Mouse (Mus musculus) intestine, embryonic 16.5 days (tissue): ENCODE results near the gene Pde6h. TPM values are rescaled to one million over a fixed set of nuclear protein-coding genes. Genes with fewer than 3 reads are reported as not detected.

Experiments used
- ATAC-seq: fragments of 200-750 bp; cut with Nextera tagmentation; 2 replicates; pipeline ENCODE4 v1.8.0; 2017; ENCODE audit warnings: moderate TSS enrichment, moderate library complexity
- H3K27ac ChIP-seq: fragments of 300-500 bp; sonication (generic); 2 replicates; pipeline ENCODE4 v1.5.1; 2014; ENCODE audit warnings: mild to moderate bottlenecking, low read length
- H3K27me3 ChIP-seq: fragments of 300-500 bp; sonication (generic); replicated peaks from 2 replicates; pipeline ENCODE4 v1.6.1; 2014; ENCODE audit warnings: low read length, control low read depth, mixed read lengths; ENCODE audit not compliant: control insufficient read depth, insufficient read depth
- H3K36me3 ChIP-seq: fragments of 300-500 bp; sonication (generic); 2 replicates; pipeline ENCODE4 v1.6.1; 2014; ENCODE audit warnings: low read length, control low read depth; ENCODE audit not compliant: control insufficient read depth, insufficient read depth
- H3K4me1 ChIP-seq: fragments of 300-500 bp; sonication (generic); 2 replicates; pipeline ENCODE4 v1.6.1; 2014; ENCODE audit warnings: low read length, control low read depth, mixed read lengths; ENCODE audit not compliant: control insufficient read depth, insufficient read depth
- H3K4me2 ChIP-seq: fragments of 300-500 bp; sonication (generic); 2 replicates; pipeline ENCODE4 v1.6.1; 2014; ENCODE audit warnings: low read depth, low read length, control low read depth
- H3K4me3 ChIP-seq: fragments of 300-500 bp; sonication (generic); 2 replicates; pipeline ENCODE4 v1.5.1; 2014; ENCODE audit warnings: mild to moderate bottlenecking, low read length
- H3K9ac ChIP-seq: fragments of 300-500 bp; sonication (generic); 2 replicates; pipeline ENCODE4 v1.6.1; 2014; ENCODE audit warnings: low read depth, low read length
- H3K9me3 ChIP-seq: fragments of 300-500 bp; sonication (generic); 2 replicates; pipeline ENCODE4 v1.6.1; 2016; ENCODE audit warnings: low read length, control low read depth; ENCODE audit not compliant: control insufficient read depth
- WGBS: fragments of 180-500 bp; shearing (Covaris S2); extraction: QIAGEN DNeasy Blood & Tissue Kit; methylation state at CpG from one replicate; pipeline ENCODE4 v1.1.7; 2014; 5-methylcytosine and 5-hydroxymethylcytosine counted together
- polyA plus RNA-seq: library from polyadenylated mRNA; unstranded; fragments of >200 nt; fragmentation: Nextera tagmentation; extraction: Ambion mirVana; gene quantifications from 2 replicates; pipeline ENCODE4 v1.2.1, GENCODE M21; 2015

Pde6h gene
- polyA plus RNA-seq, 1 experiment from 2014 or later: 0.40 TPM

- peak; percentile 29 for ATAC-seq
- H3K9ac ChIP-seq: no peak overlapping the region
Measured at GRCm38 (mm10) chr6:136920320-136921257, 3.0 kb upstream of the Pde6h start.

GRCm38 (mm10) chr6:136921601-136922000 lies 2.0 kb upstream of the Pde6h start:
- H3K36me3 ChIP-seq: no peaks in the 10 kb centered on the region
- H3K4me3 ChIP-seq: no peak overlapping the region
- ATAC-seq: no peak
- H3K27ac ChIP-seq: no peak overlapping the region
- no peak overlapping the region for H3K9ac ChIP-seq
- 59% methylated on average over 7 of the region's 7 CpGs for WGBS
- no peak overlapping the region for H3K4me2 ChIP-seq
- H3K4me1 ChIP-seq: peaks cover 5% of the 10 kb centered on the region; the same call in 1 of the 2 replicates
- H3K9me3 ChIP-seq: no peaks in the 10 kb centered on the region
- H3K27me3 ChIP-seq: no peaks in the 10 kb centered on the region

More at GRCm38 (mm10) chr6:136920320-136921257, 3.0 kb upstream of the Pde6h start:
- Histone ChIP-seq H3K4me2 (no peak overlapping the region), H3K36me3 (no peaks in the 10 kb centered on the region), H3K27ac (no peak overlapping the region), H3K4me1 (peaks cover 5% of the 10 kb centered on the region; the same call in 1 of the 2 replicates), H3K4me3 (no peak overlapping the region), H3K27me3 (no peaks in the 10 kb centered on the region), H3K9me3 (no peaks in the 10 kb centered on the region)
- WGBS: 36% methylated on average over 16 of the region's 16 CpGs

- WGBS: 62% methylated on average over 5 of the region's 5 CpGs
- H3K9ac ChIP-seq: no peak within 1 kb of the TSS
Measured at GRCm38 (mm10) chr6:136922080-136922479, 1.6 kb upstream of the Pde6h start, which contains the start of gene Erp27. Gene Erp27 (minus strand): TSS chr6:136922180.

GRCm38 (mm10) chr6:136922871-136923270 lies 761 bp upstream of the Pde6h start:
- no peak overlapping the region for H3K4me2 ChIP-seq
- H3K4me1 ChIP-seq: peaks cover 4% of the 10 kb centered on the region; the same call in 1 of the 2 replicates
- no peaks in the 10 kb centered on the region for H3K36me3 ChIP-seq
- WGBS: 88% methylated on average over 7 of the region's 7 CpGs
- H3K4me3 ChIP-seq: no peak overlapping the region
- ATAC-seq: no peak
- no peak overlapping the region for H3K27ac ChIP-seq
- no peak overlapping the region for H3K9ac ChIP-seq
- no peaks in the 10 kb centered on the region for H3K27me3 ChIP-seq
- no peaks in the 10 kb centered on the region for H3K9me3 ChIP-seq

More at GRCm38 (mm10) chr6:136922080-136922479, 1.6 kb upstream of the Pde6h start, which contains the start of gene Erp27:
- Histone ChIP-seq H3K27ac (no peak within 1 kb of the TSS), H3K27me3 (no peaks in the 10 kb centered on the region), H3K4me2 (no peak within 1 kb of the TSS), H3K36me3 (no peaks in the 10 kb centered on the region), H3K4me3 (no peak within 1 kb of the TSS), H3K4me1 (peaks cover 5% of the 10 kb centered on the region; the same call in 1 of the 2 replicates), H3K9me3 (no peaks in the 10 kb centered on the region)
- peak; percentile 47; the same call in 1 of the 2 replicates for ATAC-seq

DNA sequence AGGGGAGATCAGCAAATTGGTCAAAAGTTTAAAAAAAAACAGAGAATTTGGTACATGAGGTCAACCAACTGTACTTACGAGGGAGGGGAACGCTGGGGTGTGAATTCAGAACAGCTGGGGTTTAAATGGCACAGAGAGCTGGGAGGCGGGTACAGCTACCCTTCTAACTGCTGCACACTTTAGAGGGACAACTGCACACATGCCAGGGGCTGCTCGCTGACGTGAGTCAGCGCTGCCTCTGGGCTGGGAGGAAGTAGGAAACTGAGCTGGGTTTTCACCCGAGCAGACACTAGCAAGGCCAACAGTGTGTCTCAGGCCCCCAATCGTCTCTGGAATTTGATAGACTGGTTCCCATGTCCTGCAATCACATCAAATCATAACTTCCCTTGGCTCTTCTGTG lies 1.4 kb downstream of the Pde6h start:
- no peaks in the 10 kb centered on the region for H3K36me3 ChIP-seq
- 64% methylated on average over 8 of the region's 8 CpGs for WGBS
- no peak overlapping the region for H3K9ac ChIP-seq
- H3K4me2 ChIP-seq: no peak overlapping the region
- no peaks in the 10 kb centered on the region for H3K27me3 ChIP-seq
- no peak overlapping the region for H3K27ac ChIP-seq
- H3K9me3 ChIP-seq: no peaks in the 10 kb centered on the region
- no peak overlapping the region for H3K4me3 ChIP-seq
- ATAC-seq: no peak
- H3K4me1 ChIP-seq: peaks cover 2% of the 10 kb centered on the region; the same call in 1 of the 2 replicates

DNA sequence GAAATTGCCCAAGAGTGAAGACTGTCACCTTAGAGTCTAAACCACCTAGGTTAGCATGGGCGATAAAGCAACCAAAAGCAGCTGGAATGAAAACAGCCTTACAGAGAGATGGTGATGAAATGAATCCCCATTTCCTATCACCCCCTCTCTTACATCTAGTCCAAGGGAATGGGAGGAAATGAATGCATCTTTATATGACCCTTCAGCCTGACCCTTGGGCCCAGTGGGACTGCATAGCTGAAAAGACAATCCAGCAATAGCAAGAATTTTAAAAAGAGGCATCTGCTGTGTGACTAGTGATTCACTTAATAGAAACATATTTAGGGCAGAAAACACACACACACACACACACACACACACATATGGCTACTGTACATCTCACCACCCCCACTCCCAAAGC lies 4.0 kb downstream of the Pde6h start:
- no peak overlapping the region for H3K4me2 ChIP-seq
- ATAC-seq: no peak
- no peak overlapping the region for H3K27ac ChIP-seq
- WGBS: 89% methylated on average over 1 of the region's 1 CpGs
- no peak overlapping the region for H3K4me3 ChIP-seq
- no peaks in the 10 kb centered on the region for H3K27me3 ChIP-seq
- H3K9ac ChIP-seq: no peak overlapping the region
- H3K4me1 ChIP-seq: peaks cover 13% of the 10 kb centered on the region
- H3K36me3 ChIP-seq: no peaks in the 10 kb centered on the region
- H3K9me3 ChIP-seq: no peaks in the 10 kb centered on the region

GRCm38 (mm10) chr6:136930677-136931076 lies 7.0 kb downstream of the Pde6h start:
- 12% methylated on average over 12 of the region's 12 CpGs for whole genome bisulfite sequencing
- peaks cover 13% of the 10 kb centered on the region for H3K4me1 ChIP-seq
- H3K27me3 ChIP-seq: no peaks in the 10 kb centered on the region
- no peaks in the 10 kb centered on the region for H3K9me3 ChIP-seq
- peak overlapping the region; percentile 52 for H3K9ac ChIP-seq
- peak overlapping the region; percentile 71 for H3K27ac ChIP-seq
- H3K4me3 ChIP-seq: peak overlapping the region; percentile 2; the same call in 1 of the 2 replicates
- H3K4me2 ChIP-seq: peak overlapping the region; percentile 41
- H3K36me3 ChIP-seq: no peaks in the 10 kb centered on the region
- ATAC-seq: peak; percentile 97

DNA sequence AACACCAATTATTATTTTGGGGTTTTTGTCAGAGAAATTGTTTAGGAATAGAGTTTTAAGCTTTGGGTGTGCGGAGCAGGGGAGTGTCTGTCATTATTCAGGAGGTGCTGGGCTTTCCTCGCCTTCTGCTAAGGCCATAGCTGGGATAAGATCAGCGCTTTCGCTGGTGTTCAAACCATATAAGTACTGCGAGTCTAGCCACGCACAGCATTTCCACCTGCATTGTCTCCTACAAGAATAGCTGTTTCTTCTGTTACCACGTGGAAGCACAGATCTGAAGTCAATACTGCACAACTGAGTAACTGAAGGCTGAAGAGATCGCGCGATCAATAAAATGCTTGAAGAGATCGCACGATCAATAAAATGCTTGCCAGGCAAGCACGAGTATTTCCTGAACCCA lies 7.6 kb downstream of the Pde6h start:
- no peaks in the 10 kb centered on the region for H3K9me3 ChIP-seq
- WGBS: 72% methylated on average over 13 of the region's 13 CpGs
- H3K27me3 ChIP-seq: no peaks in the 10 kb centered on the region
- peak overlapping the region; percentile 52 for H3K9ac ChIP-seq
- H3K4me1 ChIP-seq: peaks cover 13% of the 10 kb centered on the region
- peak overlapping the region; percentile 41; the same call in 1 of the 2 replicates for H3K4me2 ChIP-seq
- ATAC-seq: 0 out of 2 replicates have a peak, but pooled peaks have one; percentile 30
- no peak overlapping the region for H3K4me3 ChIP-seq
- no peaks in the 10 kb centered on the region for H3K36me3 ChIP-seq
- peak overlapping the region; percentile 71 for H3K27ac ChIP-seq

DNA sequence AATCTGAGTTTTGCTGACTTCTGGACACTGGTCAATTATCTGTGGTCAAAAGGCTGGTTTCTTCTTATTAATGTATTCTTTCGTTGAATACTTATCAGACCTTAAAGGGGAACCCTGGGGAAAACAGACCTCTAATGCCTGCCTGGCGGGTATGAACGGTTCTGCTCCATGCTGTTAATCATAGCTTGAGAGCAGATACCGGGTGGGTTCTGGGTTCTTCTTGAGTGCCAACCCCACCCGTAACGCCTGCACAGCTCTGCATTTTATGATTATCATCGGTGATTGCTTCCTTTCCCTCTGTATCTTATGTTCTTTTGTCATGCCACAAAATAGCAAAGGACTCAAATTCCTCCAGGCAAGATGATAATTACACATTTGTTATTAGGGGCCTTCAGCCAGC lies 10.4 kb downstream of the Pde6h start:
- no peak for ATAC-seq
- Histone ChIP-seq H3K4me2 (no peak overlapping the region), H3K27ac (no peak overlapping the region), H3K9ac (no peak overlapping the region), H3K4me3 (no peak overlapping the region), H3K36me3 (no peaks in the 10 kb centered on the region), H3K9me3 (no peaks in the 10 kb centered on the region), H3K4me1 (peaks cover 13% of the 10 kb centered on the region), H3K27me3 (no peaks in the 10 kb centered on the region)
- 80% methylated on average over 7 of the region's 7 CpGs for WGBS
